Mouse (Mus musculus): ENCODE results near the gene Nin.

DNA sequence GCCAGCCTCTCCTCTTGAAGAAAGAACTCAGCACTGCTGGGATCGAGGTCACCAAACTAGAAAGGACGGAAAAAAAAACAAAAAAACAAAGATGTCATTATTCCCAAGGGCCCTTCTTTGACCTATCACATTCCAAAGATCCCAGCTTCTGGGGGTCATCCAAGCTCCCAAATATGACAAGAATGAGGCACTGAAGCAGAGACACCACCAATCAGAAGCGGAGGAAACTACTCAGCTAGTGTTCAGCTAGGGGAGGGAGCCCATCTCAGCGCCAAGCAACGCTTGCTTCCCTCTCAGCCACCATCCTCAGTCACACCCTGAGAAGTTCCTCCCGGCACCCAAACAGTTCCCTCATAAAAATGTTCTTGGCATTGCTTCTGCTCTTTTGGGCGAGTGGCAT is 62.8 kb downstream of the Nin start:
- TF ChIP-seq CTCF (IDR thresholded peaks at IDR 0.05; ENCODE audit: borderline replicate concordance, insufficient read depth, low read length) (no peak), POLR2A (IDR thresholded peaks at IDR 0.05; ENCODE audit: low read depth, low read length) (no peak)
